Mouse (Mus musculus): Measurements from ENCODE around the gene Myh7b. TPM values are rescaled to one million over a fixed set of nuclear protein-coding genes. Genes with fewer than 3 reads are reported as not detected.
"Not testable (repeated sequence)": the region's sequence is repeated elsewhere in the genome, so short reads cannot be mapped to it uniquely, and the experiment has no call there.

Gene Myh7b
- polyA plus RNA-seq, 1 experiment from 2014 or later: 1.9 TPM

DNA sequence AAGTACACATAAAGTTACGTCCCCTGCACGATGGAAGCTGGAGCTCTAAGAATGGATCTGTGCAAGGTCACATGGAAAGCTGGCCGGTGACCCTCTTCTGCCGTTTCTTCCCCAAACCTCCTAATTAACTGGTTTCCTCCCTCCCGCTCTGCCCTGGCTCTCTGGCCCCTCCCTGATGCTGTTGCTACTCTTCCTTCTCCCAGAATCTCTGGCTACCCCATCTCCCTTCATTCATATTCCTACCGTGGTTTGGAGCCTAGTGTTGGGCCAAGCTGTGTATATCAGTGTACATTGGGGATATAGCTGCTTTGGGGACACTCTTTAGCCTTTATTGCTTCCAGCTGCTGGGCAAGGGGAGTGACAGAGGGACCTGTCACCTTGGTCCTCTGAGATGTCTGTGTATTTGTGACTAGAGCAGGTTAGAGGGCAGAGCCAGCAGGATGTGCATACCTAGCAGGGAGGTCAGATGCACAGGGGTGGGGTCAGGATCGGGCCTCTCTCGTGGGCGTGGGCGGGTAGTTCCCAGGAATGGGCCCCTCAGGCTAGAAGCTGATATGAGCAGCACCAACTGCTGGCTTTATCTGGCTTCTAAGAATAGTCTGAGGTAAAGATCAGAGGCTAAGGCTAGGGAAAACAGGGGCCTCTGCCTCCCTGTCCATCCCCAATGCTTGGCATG, 6.3 kb upstream of the Myh7b start:
- Histone ChIP-seq H3K9ac (replicated peaks) (no peak overlapping the region), H3K27me3 (0 out of 2 replicates have a peak, but pooled peaks cover 4% of the 10 kb centered on the region), H3K4me3 (replicated peaks) (no peak overlapping the region), H3K27ac (no peak overlapping the region), H3K4me2 (no peak overlapping the region), H3K9me3 (no peaks in the 10 kb centered on the region), H3K4me1 (replicated peaks) (peaks cover 4% of the 10 kb centered on the region; the same call in 1 of the 2 replicates), H3K36me3 (no peaks in the 10 kb centered on the region)
- no peak for ATAC-seq (ENCODE audit: insufficient number of reproducible peaks, insufficient read depth, low FRiP score, low TSS enrichment, low read depth)
- 35% methylated on average over 10 of the region's 10 CpGs for WGBS

GRCm38 (mm10) chr2:155605236-155605589, 5.8 kb upstream of the Myh7b start:
- H3K9ac ChIP-seq (replicated peaks); H3K4me1 ChIP-seq (replicated peaks); H3K9me3 ChIP-seq; H3K27me3 ChIP-seq; H3K36me3 ChIP-seq; H3K4me2 ChIP-seq; ATAC-seq (ENCODE audit: insufficient number of reproducible peaks, insufficient read depth, low FRiP score, low TSS enrichment, low read depth); H3K27ac ChIP-seq; H3K4me3 ChIP-seq (replicated peaks): not testable (repeated sequence)
- 78% methylated on average over 4 of the region's 4 CpGs for WGBS

GRCm38 (mm10) chr2:155606360-155606759, 4.7 kb upstream of the Myh7b start:
- Histone ChIP-seq H3K4me1 (replicated peaks) (peaks cover 4% of the 10 kb centered on the region; the same call in 1 of the 2 replicates), H3K9me3 (no peaks in the 10 kb centered on the region), H3K27me3 (0 out of 2 replicates have a peak, but pooled peaks cover 4% of the 10 kb centered on the region), H3K36me3 (no peaks in the 10 kb centered on the region), H3K4me3 (replicated peaks) (no peak overlapping the region), H3K9ac (replicated peaks) (no peak overlapping the region), H3K4me2 (no peak overlapping the region), H3K27ac (no peak overlapping the region)
- no peak for ATAC-seq (ENCODE audit: insufficient number of reproducible peaks, insufficient read depth, low FRiP score, low TSS enrichment, low read depth)
- 81% methylated on average over 4 of the region's 4 CpGs for WGBS

DNA sequence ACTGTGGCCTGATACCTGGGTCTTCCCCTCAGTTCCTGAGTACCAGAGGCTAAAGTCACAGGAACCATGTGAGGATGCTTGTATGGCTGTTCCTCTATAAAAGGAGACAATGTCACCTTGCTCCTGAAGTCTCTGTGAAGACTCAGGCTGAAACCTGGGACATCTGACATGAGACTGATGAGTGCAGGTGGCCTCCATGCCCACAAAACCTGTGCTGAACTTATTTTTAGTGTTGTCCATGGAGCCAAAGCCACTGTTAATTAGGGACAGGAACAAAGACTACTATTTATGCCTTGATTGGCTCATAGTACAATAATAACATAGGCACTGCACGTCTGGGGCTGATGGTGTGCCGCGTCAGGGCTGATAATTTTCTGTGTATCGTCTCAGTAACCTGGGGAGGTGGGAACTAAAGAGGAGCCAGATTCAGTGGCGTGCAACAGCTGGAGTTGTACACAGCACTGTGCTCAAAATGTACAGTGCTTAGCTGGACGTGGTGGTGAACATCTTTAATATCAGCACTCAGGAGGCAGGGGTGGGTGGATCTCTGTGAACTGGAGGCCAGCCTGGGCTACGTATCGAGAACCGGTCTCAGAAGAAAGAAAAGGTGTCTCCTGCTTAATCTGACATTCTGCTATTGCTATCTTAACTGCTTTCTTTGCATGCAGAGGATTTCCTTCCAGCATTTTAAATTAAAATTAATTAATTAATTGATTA, 980 bp downstream of the Myh7b start:
- H3K9ac ChIP-seq (replicated peaks): no peak overlapping the region
- H3K27ac ChIP-seq: no peak overlapping the region
- ATAC-seq (ENCODE audit: insufficient number of reproducible peaks, insufficient read depth, low FRiP score, low TSS enrichment, low read depth): no peak
- no peak overlapping the region for H3K4me2 ChIP-seq
- no peak overlapping the region for H3K4me3 ChIP-seq (replicated peaks)
- peaks cover 19% of the 10 kb centered on the region for H3K27me3 ChIP-seq
- no peaks in the 10 kb centered on the region for H3K9me3 ChIP-seq
- H3K4me1 ChIP-seq (replicated peaks): 0 out of 2 replicates have a peak, but pooled peaks cover 5% of the 10 kb centered on the region
- no peaks in the 10 kb centered on the region for H3K36me3 ChIP-seq
- WGBS: 82% methylated on average over 9 of the region's 9 CpGs

- peak overlapping the region; percentile 31 for H3K4me3 ChIP-seq (replicated peaks)
- H3K4me2 ChIP-seq: peak overlapping the region; percentile 55
- H3K27ac ChIP-seq: no peak overlapping the region
- peaks cover 26% of the 10 kb centered on the region for H3K27me3 ChIP-seq
- no peaks in the 10 kb centered on the region for H3K36me3 ChIP-seq
- 6% methylated on average over 20 of the region's 20 CpGs for WGBS
- no peaks in the 10 kb centered on the region for H3K9me3 ChIP-seq
- H3K4me1 ChIP-seq (replicated peaks): 0 out of 2 replicates have a peak, but pooled peaks cover 5% of the 10 kb centered on the region
- ATAC-seq (ENCODE audit: insufficient number of reproducible peaks, insufficient read depth, low FRiP score, low TSS enrichment, low read depth): peak; percentile 87
- H3K9ac ChIP-seq (replicated peaks): no peak overlapping the region
Measured at GRCm38 (mm10) chr2:155613326-155613755, 2.3 kb downstream of the Myh7b start.

DNA sequence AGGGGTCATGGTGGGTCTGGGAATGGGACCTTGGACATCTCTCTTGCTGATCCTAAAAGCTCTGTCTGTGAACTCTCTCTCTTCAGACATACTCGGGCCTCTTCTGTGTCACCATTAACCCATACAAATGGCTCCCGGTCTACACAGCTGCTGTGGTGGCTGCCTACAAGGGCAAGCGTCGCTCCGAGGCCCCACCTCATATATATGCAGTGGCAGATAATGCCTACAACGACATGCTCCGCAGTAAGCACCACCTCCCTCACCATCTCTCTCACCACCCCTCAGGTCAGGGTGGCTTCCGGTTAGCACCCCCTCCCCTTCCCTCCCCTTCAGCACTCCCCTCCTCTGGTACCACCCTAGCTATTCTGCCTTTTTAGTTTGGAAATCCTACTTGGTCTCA, 2.9 kb downstream of the Myh7b start:
- WGBS: 61% methylated on average over 8 of the region's 8 CpGs
- peak overlapping the region; percentile 31; the same call in 1 of the 2 replicates for H3K4me3 ChIP-seq (replicated peaks)
- H3K4me2 ChIP-seq: peak overlapping the region; percentile 55
- peaks cover 26% of the 10 kb centered on the region for H3K27me3 ChIP-seq
- H3K27ac ChIP-seq: no peak overlapping the region
- no peaks in the 10 kb centered on the region for H3K9me3 ChIP-seq
- ATAC-seq (ENCODE audit: insufficient number of reproducible peaks, insufficient read depth, low FRiP score, low TSS enrichment, low read depth): no peak
- no peak overlapping the region for H3K9ac ChIP-seq (replicated peaks)
- 0 out of 2 replicates have a peak, but pooled peaks cover 5% of the 10 kb centered on the region for H3K4me1 ChIP-seq (replicated peaks)
- H3K36me3 ChIP-seq: no peaks in the 10 kb centered on the region

- no peak for ATAC-seq (ENCODE audit: insufficient number of reproducible peaks, insufficient read depth, low FRiP score, low TSS enrichment, low read depth)
- H3K9me3 ChIP-seq: no peaks in the 10 kb centered on the region
- peaks cover 8% of the 10 kb centered on the region; the same call in 1 of the 2 replicates for H3K4me1 ChIP-seq (replicated peaks)
- H3K27me3 ChIP-seq: peaks cover 35% of the 10 kb centered on the region
- 57% methylated on average over 6 of the region's 6 CpGs for WGBS
- no peak overlapping the region for H3K4me3 ChIP-seq (replicated peaks)
- no peak overlapping the region for H3K27ac ChIP-seq
- no peaks in the 10 kb centered on the region for H3K36me3 ChIP-seq
- no peak overlapping the region for H3K9ac ChIP-seq (replicated peaks)
- no peak overlapping the region for H3K4me2 ChIP-seq
Measured at GRCm38 (mm10) chr2:155616971-155617370, 6.0 kb downstream of the Myh7b start.

- H3K27me3 ChIP-seq: peaks cover 32% of the 10 kb centered on the region
- H3K27ac ChIP-seq: no peak overlapping the region
- H3K9me3 ChIP-seq: no peaks in the 10 kb centered on the region
- H3K4me1 ChIP-seq (replicated peaks): peaks cover 3% of the 10 kb centered on the region; the same call in 1 of the 2 replicates
- H3K4me2 ChIP-seq: no peak overlapping the region
- no peaks in the 10 kb centered on the region for H3K36me3 ChIP-seq
- ATAC-seq (ENCODE audit: insufficient number of reproducible peaks, insufficient read depth, low FRiP score, low TSS enrichment, low read depth): peak; percentile 35; the same call in 1 of the 2 replicates
- WGBS: 16% methylated on average over 8 of the region's 8 CpGs
- H3K9ac ChIP-seq (replicated peaks): no peak overlapping the region
- no peak overlapping the region for H3K4me3 ChIP-seq (replicated peaks)
Measured at GRCm38 (mm10) chr2:155619817-155620216, 8.8 kb downstream of the Myh7b start.

GRCm38 (mm10) chr2:155622606-155623005, 11.6 kb downstream of the Myh7b start:
- H3K4me2 ChIP-seq: no peak overlapping the region
- peaks cover 57% of the 10 kb centered on the region for H3K27me3 ChIP-seq
- no peak overlapping the region for H3K4me3 ChIP-seq (replicated peaks)
- H3K36me3 ChIP-seq: no peaks in the 10 kb centered on the region
- 26% methylated on average over 11 of the region's 11 CpGs for WGBS
- H3K27ac ChIP-seq: no peak overlapping the region
- peaks cover 3% of the 10 kb centered on the region; the same call in 1 of the 2 replicates for H3K4me1 ChIP-seq (replicated peaks)
- ATAC-seq (ENCODE audit: insufficient number of reproducible peaks, insufficient read depth, low FRiP score, low TSS enrichment, low read depth): no peak
- no peak overlapping the region for H3K9ac ChIP-seq (replicated peaks)
- H3K9me3 ChIP-seq: no peaks in the 10 kb centered on the region

GRCm38 (mm10) chr2:155623996-155624395, 13.0 kb downstream of the Myh7b start:
- Histone ChIP-seq H3K27ac (no peak overlapping the region), H3K4me2 (no peak overlapping the region), H3K4me1 (replicated peaks) (peaks cover 6% of the 10 kb centered on the region), H3K27me3 (peaks cover 67% of the 10 kb centered on the region), H3K9me3 (no peaks in the 10 kb centered on the region), H3K36me3 (no peaks in the 10 kb centered on the region), H3K9ac (replicated peaks) (no peak overlapping the region), H3K4me3 (replicated peaks) (no peak overlapping the region)
- 86% methylated on average over 6 of the region's 6 CpGs for whole genome bisulfite sequencing
- no peak for ATAC-seq (ENCODE audit: insufficient number of reproducible peaks, insufficient read depth, low FRiP score, low TSS enrichment, low read depth)

DNA sequence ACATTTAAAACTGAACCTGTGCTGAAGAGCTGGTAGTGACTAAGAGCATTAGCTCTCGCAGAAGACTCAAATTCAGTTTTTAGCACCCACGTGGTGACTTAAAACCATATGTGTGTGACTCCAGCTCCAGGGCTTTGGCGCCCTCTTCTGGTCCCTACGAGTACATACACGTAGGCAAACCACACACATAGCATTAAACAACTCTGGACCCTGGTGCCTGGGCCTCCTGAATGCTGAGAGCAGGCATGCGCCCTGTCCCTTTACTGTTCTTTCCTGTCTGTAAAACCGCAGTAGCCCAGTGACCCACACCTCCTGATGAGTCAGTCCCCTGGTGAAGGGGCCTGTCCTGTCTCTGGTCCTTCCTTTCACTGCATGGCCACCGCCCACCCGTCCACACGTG, 13.7 kb downstream of the Myh7b start:
- H3K4me3 ChIP-seq (replicated peaks): no peak overlapping the region
- ATAC-seq (ENCODE audit: insufficient number of reproducible peaks, insufficient read depth, low FRiP score, low TSS enrichment, low read depth): no peak
- H3K4me2 ChIP-seq: no peak overlapping the region
- peaks cover 10% of the 10 kb centered on the region for H3K4me1 ChIP-seq (replicated peaks)
- 35% methylated on average over 10 of the region's 10 CpGs for WGBS
- H3K27ac ChIP-seq: no peak overlapping the region
- peaks cover 74% of the 10 kb centered on the region for H3K27me3 ChIP-seq
- H3K9ac ChIP-seq (replicated peaks): no peak overlapping the region
- H3K36me3 ChIP-seq: no peaks in the 10 kb centered on the region
- H3K9me3 ChIP-seq: no peaks in the 10 kb centered on the region
